Mouse (Mus musculus): ENCODE results near the gene BC117090. TPM values are rescaled to one million over a fixed set of nuclear protein-coding genes. Genes with fewer than 3 reads are reported as not detected.

BC117090 gene
- polyA plus RNA-seq, 1 experiment from 2014 or later, result not detected

Other genes with a start within 250 kb of the BC117090 start
- not detected in 2 replicates for gene Csta1, start 203.1 kb downstream of the BC117090 start, polyA plus RNA-seq (2015; fragmentation: Nextera tagmentation; extraction: Ambion mirVana)
- gene Stfa2l1, start 177.5 kb downstream of the BC117090 start, polyA plus RNA-seq (2015; fragmentation: Nextera tagmentation; extraction: Ambion mirVana), result not detected in 2 replicates
- 0.98 TPM in 1 of 2 replicates, not detected in the other for gene Gm5483, start 150.1 kb downstream of the BC117090 start, polyA plus RNA-seq (2015; fragmentation: Nextera tagmentation; extraction: Ambion mirVana)
- not detected in 2 replicates for gene Gm5416, start 123.9 kb downstream of the BC117090 start, polyA plus RNA-seq (2015; fragmentation: Nextera tagmentation; extraction: Ambion mirVana)
- gene 2010005H15Rik, start 112.9 kb downstream of the BC117090 start, polyA plus RNA-seq (2015; fragmentation: Nextera tagmentation; extraction: Ambion mirVana), result 0.56 TPM in 1 of 2 replicates, not detected in the other
- gene Stfa1, start 57.4 kb downstream of the BC117090 start, polyA plus RNA-seq (2015; fragmentation: Nextera tagmentation; extraction: Ambion mirVana), result 1.2 and 1.3 TPM in 2 replicates
- 0.81 and 1.3 TPM in 2 replicates for gene BC100530, start 33.4 kb upstream of the BC117090 start, polyA plus RNA-seq (2015; fragmentation: Nextera tagmentation; extraction: Ambion mirVana)
- 0.39 and 0.63 TPM in 2 replicates for gene Stfa2, start 74.1 kb upstream of the BC117090 start, polyA plus RNA-seq (2015; fragmentation: Nextera tagmentation; extraction: Ambion mirVana)
- gene Stfa3, start 121.1 kb upstream of the BC117090 start, polyA plus RNA-seq (2015; fragmentation: Nextera tagmentation; extraction: Ambion mirVana), result 0.59 TPM in 1 of 2 replicates, not detected in the other
- gene Casr, start 227.8 kb upstream of the BC117090 start, polyA plus RNA-seq (2015; fragmentation: Nextera tagmentation; extraction: Ambion mirVana), result 0.09 and 0.20 TPM in 2 replicates

Data from hindbrain, embryonic 16.5 days (tissue).